Mouse (Mus musculus): Measurements from ENCODE around the gene T2.
"Not testable (repeated sequence)": the region's sequence is repeated elsewhere in the genome, so short reads cannot be mapped to it uniquely, and the experiment has no call there.

Gene T2

GRCm38 (mm10) chr17:8361281-8362103 is 5.7 kb downstream of the T2 start:
- DNase-seq (ENCODE audit: low read depth, low spot score): no peak

DNA sequence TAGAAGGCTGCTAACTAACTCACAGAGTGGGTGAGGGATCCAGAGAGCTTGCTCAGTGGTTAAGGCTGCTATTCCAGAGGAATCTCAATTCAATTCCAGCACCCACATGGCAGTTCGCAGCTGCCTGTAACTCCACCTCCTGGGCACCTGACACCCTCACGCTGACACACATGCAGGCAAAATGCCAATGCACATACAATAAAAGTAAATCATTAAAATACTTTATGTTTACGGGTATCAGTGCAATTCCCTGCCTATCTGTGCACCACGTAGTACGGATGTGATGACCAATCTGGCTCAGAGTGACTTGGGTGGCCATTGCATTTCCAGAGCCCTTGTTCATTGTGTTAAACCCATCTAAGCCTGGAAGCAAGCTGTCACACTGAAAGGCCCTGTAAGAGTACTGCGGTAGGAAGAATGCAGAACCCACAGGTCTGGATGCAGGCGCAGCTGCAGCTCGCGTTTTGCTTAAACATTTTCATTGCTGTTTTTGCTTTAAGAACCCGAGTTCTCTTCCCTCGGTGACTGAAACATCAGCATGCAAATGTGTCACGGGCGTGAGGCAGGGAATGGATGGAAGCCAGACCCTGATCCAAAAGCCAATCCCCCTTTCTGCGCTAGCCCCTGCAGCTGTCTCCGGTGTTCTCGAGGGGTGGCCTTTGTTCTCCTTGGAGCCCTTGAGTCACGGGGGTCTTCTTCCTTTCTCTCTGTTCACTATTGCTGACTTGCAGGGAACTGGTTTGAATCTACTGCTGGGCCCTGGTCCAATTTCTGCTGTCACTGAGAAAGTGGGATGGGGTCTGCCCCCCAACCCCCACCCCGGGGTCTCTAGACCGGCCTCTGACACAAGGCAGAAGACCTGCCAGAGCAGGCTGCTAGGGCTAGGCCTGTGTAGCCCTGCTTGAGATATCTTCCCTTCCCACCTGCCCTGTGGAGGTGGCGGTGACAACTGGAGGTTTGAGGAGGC is 12.0 kb downstream of the T2 start:
- no peak for DNase-seq (ENCODE audit: low read depth, low spot score)

GRCm38 (mm10) chr17:8368570-8368969 is 12.8 kb downstream of the T2 start:
- no peak for DNase-seq (ENCODE audit: low read depth, low spot score)

GRCm38 (mm10) chr17:8369171-8369570 is 13.4 kb downstream of the T2 start:
- DNase-seq (ENCODE audit: low read depth, low spot score): no peak

GRCm38 (mm10) chr17:8370634-8371229 is 14.9 kb downstream of the T2 start:
- no peak for DNase-seq (ENCODE audit: low read depth, low spot score)

DNA sequence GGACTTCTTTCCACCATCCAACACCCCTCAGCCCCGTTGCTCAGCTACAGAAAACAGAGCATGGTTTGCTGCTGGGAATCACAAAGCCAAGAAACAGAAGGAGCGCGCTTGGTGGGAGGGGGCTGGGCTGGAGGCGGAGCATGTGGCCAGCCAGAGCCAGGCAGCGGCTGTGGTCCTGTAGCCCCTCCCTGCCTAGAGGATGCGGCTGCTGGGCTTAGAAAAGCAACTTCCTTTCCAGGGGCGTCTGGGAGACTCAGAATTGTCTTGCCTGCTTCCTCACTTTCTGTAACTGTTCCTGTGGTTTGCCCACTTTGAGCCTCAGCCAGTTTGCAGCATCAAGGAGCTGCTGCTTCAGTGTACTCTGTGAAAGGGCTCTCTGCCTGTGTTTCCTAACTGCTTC is 16.0 kb downstream of the T2 start:
- DNase-seq (ENCODE audit: low read depth, low spot score): peak; percentile 75

DNA sequence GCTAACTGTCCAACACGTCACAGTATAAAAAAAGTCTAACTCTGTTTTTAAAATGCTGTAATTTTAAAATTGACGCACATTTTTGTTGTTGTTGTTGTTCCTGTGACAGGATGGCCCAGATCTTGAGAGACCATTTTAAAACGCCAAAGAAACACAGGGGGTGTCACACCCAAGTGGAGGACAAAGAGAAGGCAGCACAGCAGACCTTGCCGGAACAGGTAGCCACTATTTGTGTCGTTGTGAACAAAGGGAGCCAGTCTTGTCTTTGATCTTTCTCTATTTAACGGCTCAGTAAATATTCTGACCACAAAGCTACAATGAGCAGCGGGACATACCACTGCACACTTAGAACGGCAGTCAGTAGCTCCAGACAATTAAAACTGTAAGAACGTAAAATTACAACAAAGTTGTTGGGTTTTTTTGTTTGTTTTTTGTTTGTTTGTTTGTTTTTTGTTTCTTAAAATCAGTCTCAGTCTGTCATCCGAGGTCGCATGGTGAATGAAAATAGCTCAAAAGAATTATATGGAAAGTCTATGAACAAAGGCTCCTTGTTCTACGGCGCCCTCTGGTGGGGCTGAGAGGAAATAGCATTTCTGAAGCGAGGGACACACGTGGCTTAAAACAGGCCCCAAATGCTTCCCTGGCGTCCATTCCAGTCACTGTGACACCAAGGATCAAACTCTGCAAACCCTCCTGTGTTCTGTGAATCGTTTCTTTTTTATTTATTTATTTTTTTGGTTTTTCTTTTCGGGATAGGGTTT is 16.7 kb downstream of the T2 start:
- peak; percentile 80 for DNase-seq (ENCODE audit: low read depth, low spot score)

DNA sequence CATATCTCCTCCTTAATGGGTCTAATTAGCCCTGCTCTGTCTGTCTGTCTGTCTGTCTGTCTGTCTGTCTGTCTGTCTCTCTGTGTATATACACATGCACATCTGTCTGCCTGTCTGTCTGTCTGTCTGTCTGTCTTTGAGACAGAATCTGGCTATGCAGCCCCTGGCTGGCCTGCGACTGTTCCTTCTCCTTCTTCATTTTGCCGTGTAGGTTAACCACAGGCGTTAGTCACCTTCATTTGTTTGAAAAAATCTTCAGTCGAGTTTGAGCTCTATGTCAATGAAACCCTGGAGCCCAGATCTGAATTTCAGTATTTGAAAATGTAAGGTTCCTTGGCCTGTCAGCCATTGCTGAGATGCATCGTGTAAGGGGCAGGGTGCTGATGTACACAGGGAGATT is 21.5 kb downstream of the T2 start:
- DNase-seq (ENCODE audit: low read depth, low spot score): no peak

- no peak for DNase-seq (ENCODE audit: low read depth, low spot score)
These were observed 29.6 kb downstream of the T2 start for GRCm38 (mm10) chr17:8385441-8385840.

- DNase-seq (ENCODE audit: low read depth, low spot score): peak; percentile 50
These were observed 32.7 kb downstream of the T2 start for GRCm38 (mm10) chr17:8388463-8388862.

DNA sequence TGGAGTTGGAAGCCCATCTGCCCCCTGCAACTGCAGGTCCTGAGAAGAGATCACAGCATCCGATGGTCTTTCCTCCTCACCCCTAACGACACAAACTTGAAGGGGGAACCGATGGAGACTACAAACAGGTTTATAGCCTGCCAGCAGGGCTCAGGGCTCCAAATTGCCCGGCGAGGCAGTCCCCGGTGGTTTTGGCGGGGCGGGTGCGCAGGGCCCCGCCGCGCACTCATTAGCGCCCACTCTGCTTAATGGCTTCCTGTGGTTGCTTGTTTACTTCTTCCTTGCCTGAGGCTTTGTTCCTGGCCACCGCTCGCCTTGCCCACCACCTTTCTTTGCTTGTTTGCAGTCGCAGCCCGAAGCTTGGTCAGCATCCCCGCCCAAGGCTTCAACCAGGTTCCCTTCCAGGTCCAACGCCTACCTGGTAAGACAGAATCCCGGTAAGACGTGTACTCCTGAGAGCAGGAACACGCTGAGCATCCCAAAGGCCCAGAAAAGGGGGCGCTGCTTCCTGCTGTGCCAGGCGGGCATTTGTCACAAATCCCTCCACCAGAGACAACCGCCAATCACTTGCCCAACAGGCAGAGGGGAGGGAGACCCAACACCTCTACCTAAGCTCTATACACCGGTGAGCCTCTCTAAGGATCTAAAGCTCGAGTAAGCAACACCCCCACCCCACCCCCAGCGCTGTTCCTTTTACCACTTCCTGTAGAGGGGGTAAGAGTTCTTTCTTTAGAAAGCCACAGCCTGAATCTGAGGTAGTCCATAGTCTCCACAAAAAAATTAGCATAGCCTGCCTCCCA is 33.4 kb downstream of the T2 start:
- DNase-seq (ENCODE audit: low read depth, low spot score): peak; percentile 79

DNA sequence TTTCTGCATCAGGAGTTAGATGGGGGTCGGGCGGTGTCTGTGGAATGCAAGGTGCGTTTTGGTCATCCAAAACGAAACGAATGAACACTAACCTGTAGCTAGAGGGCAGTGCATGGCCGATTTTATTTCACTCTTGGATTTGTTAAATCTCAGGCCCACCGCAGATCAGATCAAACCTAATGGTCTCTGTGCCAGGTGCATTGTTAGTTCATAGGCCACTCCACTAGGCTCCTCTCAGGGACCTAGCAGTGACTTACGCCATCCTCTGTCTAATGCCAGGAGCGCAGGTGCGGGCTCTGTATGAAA is 34.0 kb downstream of the T2 start:
- no peak for DNase-seq (ENCODE audit: low read depth, low spot score)

- DNase-seq (ENCODE audit: low read depth, low spot score): no peak
These were observed 34.7 kb downstream of the T2 start for GRCm38 (mm10) chr17:8390487-8390886.

- no peak for DNase-seq (ENCODE audit: low read depth, low spot score)
These were observed 40.6 kb downstream of the T2 start for GRCm38 (mm10) chr17:8396371-8396770.

DNA sequence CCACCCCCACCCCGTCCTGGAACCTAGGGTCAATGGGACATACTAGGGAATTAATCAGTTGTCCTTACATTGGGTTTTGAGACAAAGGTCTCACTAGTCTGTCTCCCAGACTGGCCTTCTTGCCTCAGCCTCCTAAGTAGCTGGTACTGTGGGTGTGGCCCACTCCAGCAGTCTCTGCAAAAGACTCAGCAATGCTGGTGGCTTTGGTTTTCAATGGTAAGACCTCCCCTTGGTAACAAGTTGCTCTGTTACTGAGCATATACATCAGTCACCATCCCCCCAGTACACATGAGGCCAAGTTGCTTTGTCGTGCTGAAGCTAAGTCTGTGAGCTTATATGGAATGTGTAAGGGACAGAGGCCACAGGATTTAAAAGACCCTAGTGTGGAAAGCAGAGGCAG is 42.2 kb downstream of the T2 start:
- DNase-seq (ENCODE audit: low read depth, low spot score): no peak

- DNase-seq (ENCODE audit: low read depth, low spot score): not testable (repeated sequence)
These were observed 48.1 kb downstream of the T2 start for GRCm38 (mm10) chr17:8403932-8404331.

GRCm38 (mm10) chr17:8406285-8406684 is 50.5 kb downstream of the T2 start:
- DNase-seq (ENCODE audit: low read depth, low spot score): no peak

- DNase-seq (ENCODE audit: low read depth, low spot score): not testable (repeated sequence)
These were observed 52.2 kb downstream of the T2 start for GRCm38 (mm10) chr17:8408002-8408401.

- DNase-seq (ENCODE audit: low read depth, low spot score): no peak
These were observed 53.0 kb downstream of the T2 start for GRCm38 (mm10) chr17:8408589-8409295.

- DNase-seq (ENCODE audit: low read depth, low spot score): no peak
These were observed 54.5 kb downstream of the T2 start for GRCm38 (mm10) chr17:8410330-8410729.

Measured in CD4-positive helper T cell, adult 2 months (primary cell).